9 mouse cellular contexts compared by ENCODE assay signal in genomic region chr16:48675607-48676006, GRCm38 (mm10).
DNase-seq lines count a peak whose midpoint lies in the region; ATAC-seq and TF ChIP-seq lines count a peak whose summit lies in the region.
"Had no signal": no experiment of that assay in that cellular context is flagged by ENCODE, and none has a peak within 500 bp of the region (broad histone marks: within the 10 kb centered on the region; RNA-seq: fewer than 3 reads in every experiment).

No protein-coding gene starts in this region.

- in situ Hi-C loops in ES-E14 (cut with MboI; ENCODE audit: low sequenced_read_pairs in 2 of 2, unreplicated experiment in 2 of 2), result no loop called here

- peak; percentile 74 for DNase-seq in ES-E14 (ENCODE audit: low read depth, low spot score)
- DNase-seq in c-Kit-positive CD71-positive TER-119-positive erythroid progenitor cells, embryonic 14.5 days (ENCODE audit: low spot score), result peak; percentile 15
- peak; percentile 91 for DNase-seq in forebrain, embryonic 14.5 days (ENCODE audit: low spot score)
- peak; percentile 75 to 82 for DNase-seq in layer of hippocampus, postnatal 10 days (ENCODE audit: low spot score in 2 of 2)
- peak; percentile 76 to 82 for DNase-seq in lung, postnatal 4 days
- peak; percentile 38 for DNase-seq in retina, postnatal 7 days (ENCODE audit: low read depth, low spot score)
- DNase-seq in thymus, postnatal 4 days, result peak; percentile 94

- no peaks in the 10 kb centered on the region for H3K36me3 ChIP-seq in ES-E14 (ENCODE audit: control insufficient read depth, insufficient read depth, low read length, poor library complexity, severe bottlenecking)
- no peaks in the 10 kb centered on the region for H3K36me3 ChIP-seq in forebrain, embryonic 14.5 days (ENCODE audit: control insufficient read depth, insufficient read depth, low read length)
- no peaks in the 10 kb centered on the region for H3K36me3 ChIP-seq in hindbrain, embryonic 13.5 days

- WGBS in forebrain, embryonic 14.5 days, result 16% methylated on average over 10 of the region's 10 CpGs
- WGBS in hindbrain, embryonic 13.5 days, result 18% methylated on average over 10 of the region's 10 CpGs

- H3K4me1 ChIP-seq in ES-E14 (ENCODE audit: control insufficient read depth in 2 of 2, insufficient read depth in 2 of 2, low read length in 2 of 2, poor library complexity in 1 of 2), result peaks cover 0 to 3% of the 10 kb centered on the region in 2 experiments; a peak in 1 of 4 replicates
- H3K4me1 ChIP-seq in forebrain, embryonic 14.5 days (ENCODE audit: control insufficient read depth, insufficient read depth, low read length), result no peaks in the 10 kb centered on the region
- no peaks in the 10 kb centered on the region for H3K4me1 ChIP-seq in hindbrain, embryonic 13.5 days (replicated peaks)

- no peak overlapping the region for H3K4me3 ChIP-seq in ES-E14 (ENCODE audit: insufficient read depth in 1 of 2, low read depth in 1 of 2, low read length in 2 of 2, poor library complexity in 1 of 2, severe bottlenecking in 1 of 2)
- no peak overlapping the region for H3K4me3 ChIP-seq in forebrain, embryonic 14.5 days (ENCODE audit: low read depth, low read length)
- H3K4me3 ChIP-seq in hindbrain, embryonic 13.5 days, result no peak overlapping the region

- no peak overlapping the region for H3K4me2 ChIP-seq in forebrain, embryonic 14.5 days (ENCODE audit: low read length)
- no peak overlapping the region for H3K4me2 ChIP-seq in hindbrain, embryonic 13.5 days

- ATAC-seq in forebrain, embryonic 14.5 days, result peak; percentile 93
- ATAC-seq in hindbrain, embryonic 13.5 days (ENCODE audit: low FRiP score), result peak; percentile 84

- no peak overlapping the region for H3K27ac ChIP-seq in ES-E14 (ENCODE audit: insufficient read depth, low read depth, low read length, poor library complexity, severe bottlenecking)
- H3K27ac ChIP-seq in forebrain, embryonic 14.5 days (ENCODE audit: low read depth, low read length), result no peak overlapping the region
- H3K27ac ChIP-seq in hindbrain, embryonic 13.5 days, result no peak overlapping the region
- H3K27ac ChIP-seq: macrophage had no signal

- H3K9me3 ChIP-seq in ES-E14 (ENCODE audit: control insufficient read depth, insufficient read depth, low read depth, low read length), result no peaks in the 10 kb centered on the region
- no peaks in the 10 kb centered on the region for H3K9me3 ChIP-seq in forebrain, embryonic 14.5 days (replicated peaks; ENCODE audit: control insufficient read depth, low read length)
- H3K9me3 ChIP-seq in hindbrain, embryonic 13.5 days, result no peaks in the 10 kb centered on the region

- H3K9ac ChIP-seq in ES-E14 (ENCODE audit: insufficient read depth, low read depth, low read length, poor library complexity, severe bottlenecking), result no peak overlapping the region
- H3K9ac ChIP-seq in forebrain, embryonic 14.5 days (ENCODE audit: low read length), result no peak overlapping the region
- H3K9ac ChIP-seq in hindbrain, embryonic 13.5 days, result no peak overlapping the region

- no peaks in the 10 kb centered on the region for H3K27me3 ChIP-seq in forebrain, embryonic 14.5 days (replicated peaks; ENCODE audit: control insufficient read depth, insufficient read depth, low read length)
- H3K27me3 ChIP-seq in hindbrain, embryonic 13.5 days, result no peaks in the 10 kb centered on the region

TF ChIP-seq in ES-E14, 5 proteins besides CTCF, POLR2A, EP300 and RAD21:
- no peak for TF ChIP-seq ZNF384 (IDR thresholded peaks at IDR 0.05; ENCODE audit: low read depth, low read length)
- no peak for TF ChIP-seq CHD2 (IDR thresholded peaks at IDR 0.05; ENCODE audit: low read depth, low read length)
- no peak for TF ChIP-seq MAFK (IDR thresholded peaks at IDR 0.05; ENCODE audit: insufficient read depth, low read depth, low read length)
- peak; percentile 80 for TF ChIP-seq ZC3H11A (IDR thresholded peaks at IDR 0.05; ENCODE audit: borderline replicate concordance, low read depth, low read length)
- no peak for TF ChIP-seq HCFC1 (IDR thresholded peaks at IDR 0.05; ENCODE audit: borderline replicate concordance, insufficient read depth, low read length)

Comparison
In these comparisons a context has a peak if more than half of its experiments do, and no peak if none do; other contexts are left out.
1. DNase-seq: peak in every context shown above with its lines; median percentile 94 in thymus, postnatal 4 days; 91 in forebrain, embryonic 14.5 days; 79 in lung, postnatal 4 days; 78 in layer of hippocampus, postnatal 10 days; 74 in ES-E14; 38 in retina, postnatal 7 days; 15 in c-Kit-positive CD71-positive TER-119-positive erythroid progenitor cells, embryonic 14.5 days.